Mouse (Mus musculus) cerebellum, adult 18-20 months (tissue): ENCODE measurements around the gene Col12a1.
"Not testable (repeated sequence)": the region's sequence is repeated elsewhere in the genome, so short reads cannot be mapped to it uniquely, and the experiment has no call there.

ENCODE experiments used
- DNase-seq, 2 experiments: peaks; one replicate each; pipeline ENCODE4 v3.0.0; 2021

The Col12a1 gene

GRCm38 (mm10) chr9:79689342-79689741 is 29.3 kb downstream of the Col12a1 start:
- DNase-seq: no peak

- DNase-seq: no peak
These were observed 31.4 kb downstream of the Col12a1 start for GRCm38 (mm10) chr9:79687227-79687626.

- DNase-seq: no peak
These were observed 32.6 kb downstream of the Col12a1 start for GRCm38 (mm10) chr9:79686049-79686448.

GRCm38 (mm10) chr9:79680453-79681240 is 38.0 kb downstream of the Col12a1 start:
- DNase-seq: no peak

- DNase-seq: not testable (repeated sequence)
These were observed 49.8 kb downstream of the Col12a1 start for GRCm38 (mm10) chr9:79668806-79669205.

- no peak for DNase-seq
These were observed 65.1 kb downstream of the Col12a1 start for GRCm38 (mm10) chr9:79653327-79654150.

GRCm38 (mm10) chr9:79648587-79648986 is 70.0 kb downstream of the Col12a1 start:
- DNase-seq: no peak

GRCm38 (mm10) chr9:79645757-79646156 is 72.9 kb downstream of the Col12a1 start:
- no peak for DNase-seq

- DNase-seq: no peak
These were observed 79.1 kb downstream of the Col12a1 start for GRCm38 (mm10) chr9:79639430-79640090.

- no peak for DNase-seq
These were observed 80.8 kb downstream of the Col12a1 start for GRCm38 (mm10) chr9:79637879-79638278.

GRCm38 (mm10) chr9:79634076-79634475 is 84.6 kb downstream of the Col12a1 start:
- DNase-seq: no peak

GRCm38 (mm10) chr9:79631186-79631585 is 87.4 kb downstream of the Col12a1 start:
- DNase-seq: no peak

- DNase-seq: no peak
These were observed 99.6 kb downstream of the Col12a1 start for GRCm38 (mm10) chr9:79618839-79619597.

GRCm38 (mm10) chr9:79617336-79617735 is 101.3 kb downstream of the Col12a1 start:
- DNase-seq: no peak

- DNase-seq: no peak
These were observed 102.6 kb downstream of the Col12a1 start for GRCm38 (mm10) chr9:79616040-79616439.

GRCm38 (mm10) chr9:79610286-79610685 is 108.3 kb downstream of the Col12a1 start:
- DNase-seq: no peak

- DNase-seq: no peak
These were observed 109.0 kb downstream of the Col12a1 start for GRCm38 (mm10) chr9:79609661-79610060.

- DNase-seq: no peak
These were observed 109.8 kb downstream of the Col12a1 start for GRCm38 (mm10) chr9:79608795-79609194.

- no peak for DNase-seq
These were observed 110.5 kb downstream of the Col12a1 start for GRCm38 (mm10) chr9:79608062-79608531.

- DNase-seq: no peak
These were observed 112.5 kb downstream of the Col12a1 start for GRCm38 (mm10) chr9:79606122-79606521.

- DNase-seq: no peak
These were observed 112.9 kb downstream of the Col12a1 start for GRCm38 (mm10) chr9:79605722-79606121.

GRCm38 (mm10) chr9:79604546-79604945 is 114.1 kb downstream of the Col12a1 start:
- no peak for DNase-seq

- no peak for DNase-seq
These were observed 115.2 kb downstream of the Col12a1 start for GRCm38 (mm10) chr9:79603448-79603847.
